Mouse (Mus musculus) B cell, adult (primary cell): ENCODE data around the gene Ssh3. TPM values are rescaled to one million over a fixed set of nuclear protein-coding genes. Genes with fewer than 3 reads are reported as not detected.

Experiments
- total RNA-seq: library from RNA; stranded (reverse); gene quantifications from 4 replicates; pipeline ENCODE4 v1.2.4, GENCODE M21; 2023; ENCODE audit not compliant: inconsistent age

The Ssh3 gene
- total RNA-seq: 22.2 to 34.5 TPM (median 24.6 TPM) in 4 replicates

DNA sequence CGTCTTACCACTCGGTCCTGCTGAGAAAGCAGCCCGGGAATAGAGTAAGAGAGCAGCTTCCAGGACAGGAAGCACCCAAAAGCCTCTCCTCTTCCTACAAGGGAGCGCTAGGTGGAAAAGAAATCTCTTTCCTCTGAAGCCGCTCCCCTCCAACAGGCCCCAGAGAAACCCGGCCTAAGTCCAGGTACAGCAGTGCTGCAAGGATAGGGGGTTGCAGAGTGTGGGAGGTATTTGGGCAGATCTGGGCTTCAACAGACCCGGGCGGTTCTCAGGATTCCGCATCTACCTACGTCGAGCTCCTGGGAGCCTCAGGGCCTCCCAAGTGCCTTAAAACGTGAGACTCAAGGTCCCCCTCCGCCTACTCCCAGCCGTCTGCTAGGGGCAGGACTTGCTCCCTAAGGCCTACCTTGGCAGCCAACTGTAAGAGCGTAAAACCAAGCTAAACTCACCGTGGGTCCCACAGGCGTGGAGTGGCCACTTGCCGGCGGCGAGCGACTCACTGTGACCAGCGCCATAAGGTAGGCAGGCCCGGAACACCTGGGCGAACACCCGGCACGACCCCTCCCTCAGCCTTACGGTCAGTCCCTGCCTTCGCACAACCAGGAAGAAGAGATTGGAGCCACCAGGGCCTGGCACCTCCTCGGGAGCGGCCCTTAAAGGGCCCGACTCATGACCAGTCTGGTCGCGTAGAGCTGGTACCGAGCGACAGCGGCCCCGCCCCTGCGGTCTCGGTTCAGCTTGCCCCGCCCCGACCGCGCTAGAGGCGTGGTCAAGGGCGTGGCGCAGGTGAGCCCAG is at the start of gene Ssh3:
Gene Ssh3, minus strand, starts transcription at position 615 of the 796 bp plus-strand sequence.

DNA sequence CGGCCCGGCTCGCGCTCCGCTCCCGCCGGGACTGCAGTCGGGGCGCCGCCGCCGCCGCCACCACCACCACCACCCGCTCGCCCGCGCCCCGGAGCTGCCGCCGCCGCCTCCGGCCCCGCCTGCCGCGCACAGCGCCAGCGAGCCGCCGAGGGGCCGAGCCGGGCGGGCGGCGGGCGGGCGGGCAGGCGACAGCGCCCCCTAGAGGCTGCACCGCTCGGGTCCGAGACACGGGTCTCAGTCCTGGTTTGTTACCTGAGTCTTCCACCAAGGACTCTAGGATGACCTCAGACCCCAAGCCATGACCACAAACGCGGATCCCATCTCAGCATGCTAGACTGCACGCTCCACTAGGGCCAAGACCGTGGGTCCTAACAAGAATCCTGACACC is 37.2 kb upstream of the Ssh3 start, which contains the start of gene Grk2:
Gene Grk2, minus strand, starts transcription at position 33 of the 388 bp plus-strand sequence.

DNA sequence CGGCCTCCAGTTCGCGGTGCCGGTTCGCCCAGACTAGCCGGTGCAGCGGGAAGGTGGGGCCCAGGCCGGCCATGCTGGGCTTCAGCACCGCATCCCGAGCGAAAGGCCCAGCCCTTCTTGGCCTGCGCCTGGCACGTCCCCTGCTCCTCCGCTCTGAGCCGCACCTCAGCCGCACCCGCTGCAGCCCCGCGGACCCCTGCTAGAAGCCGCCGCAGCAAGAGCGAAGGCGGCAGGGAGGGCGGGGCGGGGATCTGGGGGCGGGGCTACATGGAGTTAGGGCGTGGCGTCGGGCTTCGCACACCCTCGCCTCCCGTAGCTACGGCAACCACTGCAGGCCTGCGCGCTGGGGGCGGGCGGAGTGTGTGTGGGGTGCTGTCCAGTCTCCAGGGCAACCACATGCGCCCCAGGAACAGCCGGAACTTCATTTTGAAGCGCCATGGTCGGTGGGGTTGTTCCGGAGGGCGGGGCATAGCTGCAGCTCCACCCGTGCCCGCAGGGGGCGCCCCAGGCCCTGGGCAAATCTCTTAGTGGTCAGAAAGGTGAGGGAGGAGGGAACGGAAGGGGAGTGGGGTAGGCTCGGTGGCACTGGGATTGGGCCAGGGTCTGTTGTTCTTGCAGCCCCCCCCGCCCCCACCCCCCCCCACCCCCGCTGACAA is 14.0 kb upstream of the Ssh3 start, which contains the start of gene Ankrd13d:
Gene Ankrd13d, minus strand, starts transcription at position 240 of the 656 bp plus-strand sequence.

DNA sequence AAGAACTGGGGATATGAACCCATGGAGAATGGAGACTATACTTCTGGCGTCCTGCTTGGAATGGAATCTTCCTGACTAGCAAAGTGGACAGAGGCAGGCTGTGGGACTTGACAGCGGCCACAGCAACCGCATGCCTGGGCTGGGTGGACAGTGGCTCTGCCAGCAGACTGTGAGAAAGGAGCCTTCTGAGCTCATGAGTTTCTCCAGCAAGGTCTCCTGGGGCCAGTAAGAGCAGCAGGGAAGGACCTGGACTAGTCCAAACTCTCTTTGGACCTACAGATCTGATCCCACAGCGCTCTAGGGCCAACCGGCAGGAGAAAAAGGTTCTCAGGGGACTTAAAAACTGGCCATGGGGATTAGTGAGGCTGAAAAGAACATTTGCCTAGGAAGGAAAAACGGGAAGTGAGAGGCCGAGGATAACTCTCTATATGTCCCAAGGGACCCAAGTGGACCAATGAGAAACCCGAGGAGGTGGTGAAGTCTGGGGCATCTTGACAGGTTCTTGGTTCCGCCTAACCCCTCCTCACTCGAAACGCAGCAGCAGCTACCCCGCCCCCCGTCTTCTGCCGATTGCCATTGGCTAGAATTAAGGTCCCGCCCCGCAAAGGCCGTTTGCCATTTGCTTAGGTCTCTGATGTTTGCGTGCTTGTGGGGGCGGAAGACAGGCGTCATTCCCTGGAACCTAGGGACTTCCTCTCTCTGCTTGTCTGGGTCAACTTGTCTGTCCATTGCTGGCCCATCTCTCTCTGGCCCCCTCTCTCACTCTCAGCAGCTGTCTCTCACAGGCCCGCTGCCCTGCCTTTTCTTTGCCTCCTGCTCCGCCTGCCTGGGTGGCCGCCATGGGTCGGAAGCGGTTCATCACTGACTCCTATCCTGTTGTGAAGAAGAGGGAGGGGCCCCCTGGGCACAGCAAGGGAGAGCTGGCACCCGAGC is 37.5 kb downstream of the Ssh3 start, which contains the start of gene Pold4:
Gene Pold4, plus strand, starts transcription at position 647 of the 933 bp plus-strand sequence.

DNA sequence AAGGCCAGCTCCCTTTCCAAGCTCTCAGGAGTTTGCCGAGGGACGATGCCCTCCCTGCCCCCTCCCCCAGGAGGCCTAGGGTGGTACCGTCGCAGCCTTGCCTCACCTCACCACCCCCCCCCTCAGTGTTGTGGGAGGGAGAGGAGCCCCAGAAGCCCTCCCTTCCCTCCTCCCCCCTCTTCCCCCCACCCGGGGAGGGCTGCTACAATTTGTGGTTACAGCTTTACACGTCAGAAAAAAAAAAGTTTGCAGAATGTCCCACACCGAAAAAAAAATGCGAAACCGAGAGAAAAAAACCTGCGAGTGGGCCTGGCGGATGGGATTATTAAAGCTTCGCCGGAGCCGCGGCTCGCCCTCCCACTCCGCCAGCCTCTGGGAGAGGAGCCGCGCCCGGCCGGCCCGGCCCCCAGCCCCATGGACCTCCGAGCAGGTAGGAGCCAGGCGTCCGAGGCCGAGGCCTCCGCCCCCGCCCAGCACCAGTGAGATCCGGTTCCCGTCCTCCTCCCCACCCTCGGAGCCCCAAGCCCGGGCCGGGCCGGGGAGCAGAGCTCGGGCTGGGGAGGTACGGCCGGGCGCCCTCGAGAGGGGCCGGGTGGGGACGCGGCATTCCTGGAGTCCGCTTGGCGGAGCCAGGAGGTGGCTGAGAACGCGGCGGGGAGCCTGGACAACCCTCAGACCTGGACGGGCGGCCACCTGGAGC is 54.8 kb downstream of the Ssh3 start, which contains the start of the genes Clcf1 and AC109138.7:
Gene Clcf1, plus strand, starts transcription at position 168 of the 700 bp plus-strand sequence.
Gene AC109138.7, plus strand, starts transcription at position 287 of the 700 bp plus-strand sequence.

Other genes starting within 250 kb of the Ssh3 start
- gene Gstp1, start 231.2 kb downstream of the Ssh3 start, total RNA-seq: 129 to 162 TPM (median 142 TPM) in 4 replicates
- gene Gstp2, start 223.2 kb downstream of the Ssh3 start, total RNA-seq: 8.5 to 13.7 TPM (median 10.5 TPM) in 4 replicates
- gene Gstp3, start 209.6 kb downstream of the Ssh3 start, total RNA-seq: not detected in 4 replicates
- not detected in 4 replicates for gene Cabp2, start 187.6 kb downstream of the Ssh3 start, total RNA-seq
- 125 to 143 TPM (median 131 TPM) in 4 replicates for gene Cdk2ap2, start 172.0 kb downstream of the Ssh3 start, total RNA-seq
- gene Pitpnm1, start 169.2 kb downstream of the Ssh3 start, total RNA-seq: 177 to 203 TPM (median 187 TPM) in 4 replicates
- 93.0 to 109 TPM (median 99.7 TPM) in 4 replicates for gene Aip, start 143.3 kb downstream of the Ssh3 start, total RNA-seq
- 0.38 to 0.78 TPM (median 0.69 TPM) in 4 replicates for gene Gpr152, start 129.4 kb downstream of the Ssh3 start, total RNA-seq
- 1.8 to 2.4 TPM (median 2.0 TPM) in 4 replicates for gene Cabp4, start 125.1 kb downstream of the Ssh3 start, total RNA-seq
- gene Coro1b, start 120.6 kb downstream of the Ssh3 start, total RNA-seq: 142 to 167 TPM (median 154 TPM) in 4 replicates
- gene Ptprcap, start 115.6 kb downstream of the Ssh3 start, total RNA-seq: 373 to 450 TPM (median 401 TPM) in 4 replicates
- gene Rps6kb2, start 105.8 kb downstream of the Ssh3 start, total RNA-seq: 49.7 to 66.7 TPM (median 51.3 TPM) in 4 replicates
- 78.2 to 88.7 TPM (median 80.1 TPM) in 4 replicates for gene Carns1, start 93.7 kb downstream of the Ssh3 start, total RNA-seq
- gene Tbc1d10c, start 77.9 kb downstream of the Ssh3 start, total RNA-seq: 250 to 285 TPM (median 268 TPM) in 4 replicates
- gene Ppp1ca, start 77.1 kb downstream of the Ssh3 start, total RNA-seq: 381 to 449 TPM (median 412 TPM) in 4 replicates
- 53.6 to 56.9 TPM (median 55.2 TPM) in 4 replicates for gene Rad9a, start 67.5 kb downstream of the Ssh3 start, total RNA-seq
- 141 to 150 TPM (median 145 TPM) in 4 replicates for gene Clcf1, start 54.9 kb downstream of the Ssh3 start, total RNA-seq
- not detected in 4 replicates for gene AC109138.7, start 54.8 kb downstream of the Ssh3 start, total RNA-seq
- 199 to 218 TPM (median 212 TPM) in 4 replicates for gene Pold4, start 37.3 kb downstream of the Ssh3 start, total RNA-seq
- gene Ankrd13d, start 14.0 kb upstream of the Ssh3 start, total RNA-seq: 22.0 to 30.9 TPM (median 23.6 TPM) in 4 replicates
- 533 to 592 TPM (median 549 TPM) in 4 replicates for gene Grk2, start 37.0 kb upstream of the Ssh3 start, total RNA-seq
- 209 to 242 TPM (median 228 TPM) in 4 replicates for gene Kdm2a, start 129.1 kb upstream of the Ssh3 start, total RNA-seq
- gene Rhod, start 170.3 kb upstream of the Ssh3 start, total RNA-seq: 0.57 to 1.1 TPM (median 1.0 TPM) in 3 of 4 replicates, not detected in the other
- not detected in 4 replicates for gene Syt12, start 208.3 kb upstream of the Ssh3 start, total RNA-seq
- not detected in 4 replicates for gene 2010003K11Rik, start 229.4 kb upstream of the Ssh3 start, total RNA-seq
- 3.8 to 8.0 TPM (median 4.9 TPM) in 4 replicates for gene Pcx, start 241.3 kb upstream of the Ssh3 start, total RNA-seq